Mouse (Mus musculus) adrenal gland, adult 10 weeks (tissue): Measurements from ENCODE around the gene Vmn2r88. TPM values are rescaled to one million over a fixed set of nuclear protein-coding genes. Genes with fewer than 3 reads are reported as not detected.

ENCODE experiments used
- polyA plus RNA-seq: library from polyadenylated mRNA; stranded (reverse); fragments of 350-450 nt; fragmentation: Illumina TruSeq; extraction: RNeasy Lipid Tissue Mini Kit (QIAGEN cat#74804); gene quantifications from one replicate; pipeline ENCODE4 v1.2.3, GENCODE M21; 2014; ENCODE audit warnings: low read depth, low replicate concordance

Gene Vmn2r88
- not detected for polyA plus RNA-seq

GRCm38 (mm10) chr14:51410520-51410919 lies at the start of gene Vmn2r88:
Gene Vmn2r88 (plus strand): TSS chr14:51410820.

GRCm38 (mm10) chr14:51361456-51361855 lies 49.2 kb upstream of the Vmn2r88 start, which contains the start of gene Gm7247:
Gene Gm7247 (plus strand): TSS chr14:51361756.

GRCm38 (mm10) chr14:51451557-51451956 lies 40.9 kb downstream of the Vmn2r88 start, which contains the start of gene Vmn2r89:
Gene Vmn2r89 (plus strand): TSS chr14:51451857.

Other genes starting within 250 kb of the Vmn2r88 start
- gene Rnase2b, start 248.6 kb upstream of the Vmn2r88 start, polyA plus RNA-seq, result not detected
- not detected for gene Ang2, start 211.7 kb upstream of the Vmn2r88 start, polyA plus RNA-seq
- not detected for gene Ear14, start 207.4 kb upstream of the Vmn2r88 start, polyA plus RNA-seq
- gene Rnase2a, start 154.7 kb upstream of the Vmn2r88 start, polyA plus RNA-seq, result not detected
- not detected for gene Gm7247, start 49.1 kb upstream of the Vmn2r88 start, polyA plus RNA-seq
- gene Vmn2r89, start 41.0 kb downstream of the Vmn2r88 start, polyA plus RNA-seq, result not detected
- gene Gm5622, start 142.0 kb downstream of the Vmn2r88 start, polyA plus RNA-seq, result not detected
- not detected for gene Gm17175, start 163.2 kb downstream of the Vmn2r88 start, polyA plus RNA-seq
- gene Gm17174, start 181.3 kb downstream of the Vmn2r88 start, polyA plus RNA-seq, result not detected
- not detected for gene Gm17078, start 200.5 kb downstream of the Vmn2r88 start, polyA plus RNA-seq
- not detected for gene Gm4181, start 224.8 kb downstream of the Vmn2r88 start, polyA plus RNA-seq